In the genomic region with DNA sequence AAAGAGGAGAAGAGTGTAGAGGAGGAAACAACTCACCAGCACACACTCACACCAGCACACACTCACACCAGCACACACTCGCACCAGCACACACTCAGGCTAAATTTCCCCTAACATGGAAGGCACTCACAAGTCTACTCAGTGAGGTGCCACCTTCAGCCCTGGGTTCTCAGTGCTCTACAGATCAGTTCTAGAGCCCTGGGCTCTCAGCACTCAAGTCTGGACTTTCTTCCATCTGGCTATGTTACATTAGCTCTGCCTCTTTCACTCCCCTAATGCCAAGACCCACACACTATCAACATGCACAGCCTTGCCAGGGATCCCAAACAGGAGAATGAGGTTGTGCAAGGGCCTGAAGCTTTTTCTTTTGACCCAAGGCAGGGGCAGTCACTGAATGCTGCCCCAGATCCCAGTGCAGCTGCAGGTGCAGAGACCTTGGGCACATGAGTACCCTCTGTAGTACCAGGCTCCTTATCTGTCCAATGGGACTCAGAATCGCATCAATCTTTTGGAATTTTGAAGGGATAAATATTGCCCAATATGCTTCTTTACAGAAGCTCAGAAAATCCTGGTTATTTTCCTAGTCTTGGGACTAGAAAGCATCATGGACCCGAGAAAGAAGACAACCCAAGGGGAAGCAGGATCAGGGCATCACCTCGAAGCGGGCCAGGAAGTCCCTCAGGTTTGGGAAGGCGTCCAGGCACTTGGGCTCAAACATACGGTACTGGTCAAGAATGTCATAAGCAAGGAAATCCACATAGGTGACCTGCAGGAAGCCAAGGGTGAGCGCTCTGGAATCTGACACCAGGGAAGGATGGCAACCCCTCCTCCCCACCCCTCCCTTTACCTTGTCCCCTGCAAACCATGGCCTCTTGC, we compare ENCODE assay signal across 17 mouse cellular contexts. TPM values are rescaled to one million over a fixed set of nuclear protein-coding genes. Genes with fewer than 3 reads are reported as not detected.
DNase-seq lines count a peak whose midpoint lies in the region; ATAC-seq and TF ChIP-seq lines count a peak whose summit lies in the region.
"Had no signal": no experiment of that assay in that cellular context is flagged by ENCODE, and none has a peak within 500 bp of the region (broad histone marks: within the 10 kb centered on the region; RNA-seq: fewer than 3 reads in every experiment).

No protein-coding gene starts in this region.

- peaks cover 18% of the 10 kb centered on the region; the same call in 1 of the 2 replicates for H3K4me1 ChIP-seq in heart, postnatal 0 days (ENCODE audit: control insufficient read depth, insufficient read depth)
- H3K4me1 ChIP-seq in heart, embryonic 11.5 days (ENCODE audit: control insufficient read depth, insufficient read depth, low read length): peaks cover 8% of the 10 kb centered on the region
- peaks cover 8% of the 10 kb centered on the region for H3K4me1 ChIP-seq in testis, adult 2 months (ENCODE audit: control insufficient read depth, insufficient read depth, low read length)
- peaks cover 7% of the 10 kb centered on the region for H3K4me1 ChIP-seq in liver, embryonic 16.5 days (ENCODE audit: control insufficient read depth, low read depth, low read length)
- peaks cover 20% of the 10 kb centered on the region for H3K4me1 ChIP-seq in forebrain, embryonic 12.5 days

- H3K36me3 ChIP-seq in heart, postnatal 0 days (replicated peaks; ENCODE audit: control insufficient read depth, insufficient read depth, low read length): no peaks in the 10 kb centered on the region
- no peaks in the 10 kb centered on the region for H3K36me3 ChIP-seq in heart, embryonic 11.5 days (ENCODE audit: control insufficient read depth, insufficient read depth, low read length)
- no peaks in the 10 kb centered on the region for H3K36me3 ChIP-seq in testis, adult 2 months (ENCODE audit: control insufficient read depth, insufficient read depth, low read length)
- no peaks in the 10 kb centered on the region for H3K36me3 ChIP-seq in liver, embryonic 16.5 days (ENCODE audit: control insufficient read depth, insufficient read depth)
- H3K36me3 ChIP-seq in forebrain, embryonic 12.5 days (replicated peaks): no peaks in the 10 kb centered on the region
- H3K36me3 ChIP-seq: hindbrain, embryonic 10.5 days; limb, embryonic 13.5 days; midbrain, embryonic 15.5 days had no signal

- TF ChIP-seq EP300 in heart, postnatal 0 days (IDR thresholded peaks at IDR 0.05; ENCODE audit: low read depth): no peak

- WGBS in heart, postnatal 0 days: 86% methylated on average over 7 of the region's 8 CpGs
- 81% methylated on average over 7 of the region's 8 CpGs for WGBS in heart, embryonic 11.5 days (ENCODE audit: insufficient replicate concordance)
- WGBS in liver, embryonic 16.5 days (ENCODE audit: insufficient replicate concordance): 62% methylated on average over 7 of the region's 8 CpGs
- 88% methylated on average over 7 of the region's 8 CpGs for WGBS in forebrain, embryonic 12.5 days

- H3K27me3 ChIP-seq in heart, postnatal 0 days (ENCODE audit: control insufficient read depth, insufficient read depth, low read length): no peaks in the 10 kb centered on the region
- H3K27me3 ChIP-seq in heart, embryonic 11.5 days (ENCODE audit: control insufficient read depth, insufficient read depth, low read length): no peaks in the 10 kb centered on the region
- H3K27me3 ChIP-seq in testis, adult 2 months (ENCODE audit: control insufficient read depth, insufficient read depth, low read length): no peaks in the 10 kb centered on the region
- no peaks in the 10 kb centered on the region for H3K27me3 ChIP-seq in liver, embryonic 16.5 days (ENCODE audit: control insufficient read depth, insufficient read depth, low read depth, low read length)
- H3K27me3 ChIP-seq in forebrain, embryonic 12.5 days: no peaks in the 10 kb centered on the region; the same call in 1 of the 2 replicates
- H3K27me3 ChIP-seq: limb, embryonic 13.5 days; midbrain, embryonic 15.5 days had no signal

- no peak overlapping the region for H3K4me2 ChIP-seq in heart, postnatal 0 days (ENCODE audit: low read depth, low read length)
- H3K4me2 ChIP-seq in heart, embryonic 11.5 days: no peak overlapping the region
- peak overlapping the region; percentile 19 for H3K4me2 ChIP-seq in liver, embryonic 16.5 days (ENCODE audit: low read depth, low read length)
- H3K4me2 ChIP-seq in forebrain, embryonic 12.5 days: no peak overlapping the region
- H3K4me2 ChIP-seq: limb, embryonic 13.5 days; midbrain, embryonic 15.5 days had no signal

- H3K27ac ChIP-seq in heart, postnatal 0 days (ENCODE audit: low read depth): peak overlapping the region; percentile 51
- H3K27ac ChIP-seq in heart, embryonic 11.5 days (ENCODE audit: low read depth, low read length): no peak overlapping the region
- H3K27ac ChIP-seq in testis, adult 2 months (ENCODE audit: control insufficient read depth, insufficient read depth, low read depth, low read length): peak overlapping the region; percentile 88
- H3K27ac ChIP-seq in liver, embryonic 16.5 days (ENCODE audit: low read length): peak overlapping the region; percentile 72
- no peak overlapping the region for H3K27ac ChIP-seq in forebrain, embryonic 12.5 days
- H3K27ac ChIP-seq: limb, embryonic 13.5 days; midbrain, embryonic 15.5 days had no signal

- no peak for TF ChIP-seq CTCF in heart, postnatal 0 days (IDR thresholded peaks at IDR 0.05; ENCODE audit: low read depth)
- TF ChIP-seq CTCF in testis, adult 2 months (IDR thresholded peaks at IDR 0.05; ENCODE audit: control insufficient read depth, insufficient read depth, insufficient replicate concordance, low read depth, low read length): no peak

- H3K4me3 ChIP-seq in heart, postnatal 0 days (ENCODE audit: low read depth, low read length): no peak overlapping the region
- H3K4me3 ChIP-seq in heart, embryonic 11.5 days (ENCODE audit: low read depth, low read length): no peak overlapping the region
- peak overlapping the region; percentile 35 for H3K4me3 ChIP-seq in testis, adult 2 months (ENCODE audit: control insufficient read depth, low read depth, low read length)
- no peak overlapping the region for H3K4me3 ChIP-seq in liver, embryonic 16.5 days (ENCODE audit: low read depth, low read length)
- H3K4me3 ChIP-seq in forebrain, embryonic 12.5 days (replicated peaks): no peak overlapping the region
- H3K4me3 ChIP-seq: hindbrain, embryonic 10.5 days; limb, embryonic 13.5 days; midbrain, embryonic 15.5 days had no signal

- no peaks in the 10 kb centered on the region for H3K9me3 ChIP-seq in heart, postnatal 0 days (replicated peaks; ENCODE audit: control insufficient read depth, low read length)
- no peaks in the 10 kb centered on the region for H3K9me3 ChIP-seq in heart, embryonic 11.5 days (replicated peaks; ENCODE audit: control insufficient read depth, low read length)
- H3K9me3 ChIP-seq in liver, embryonic 16.5 days (replicated peaks; ENCODE audit: control insufficient read depth, low read length): no peaks in the 10 kb centered on the region
- no peaks in the 10 kb centered on the region for H3K9me3 ChIP-seq in forebrain, embryonic 12.5 days
- H3K9me3 ChIP-seq: hindbrain, embryonic 10.5 days; limb, embryonic 13.5 days; midbrain, embryonic 15.5 days had no signal

- DNase-seq in heart, postnatal 0 days (ENCODE audit: low spot score): no peak
- DNase-seq in testis, postnatal 14 days (ENCODE audit: low spot score): no peak
- DNase-seq in spleen, adult 12 weeks (ENCODE audit: low spot score): no peak
- DNase-seq: cerebellum, adult 9-11 months; lung, postnatal 4 days; spleen, adult 18-20 months; thymus, adult 2 months had no signal

- TF ChIP-seq POLR2A in testis, adult 2 months (IDR thresholded peaks at IDR 0.05; ENCODE audit: control insufficient read depth, low read depth, low read length): 0 out of 2 replicates have a peak, but pooled peaks have one; percentile 20

- no peak for ATAC-seq in heart, postnatal 0 days (ENCODE audit: insufficient read depth, low read depth)
- no peak for ATAC-seq in heart, embryonic 11.5 days (replicated peaks; ENCODE audit: insufficient number of reproducible peaks, low FRiP score, low TSS enrichment)
- ATAC-seq in liver, embryonic 16.5 days (ENCODE audit: low read depth): no peak
- ATAC-seq in forebrain, embryonic 12.5 days (ENCODE audit: low FRiP score): no peak
- ATAC-seq: activated CD4-positive, CD25-positive, alpha-beta regulatory T cell, adult 4 months; CD4-positive, CD25-positive, alpha-beta regulatory T cell, adult 4 months; intestine, embryonic 16.5 days; midbrain, embryonic 15.5 days had no signal

- H3K9ac ChIP-seq in heart, postnatal 0 days (replicated peaks; ENCODE audit: low read depth, low read length): no peak overlapping the region
- no peak overlapping the region for H3K9ac ChIP-seq in heart, embryonic 11.5 days (ENCODE audit: low read depth, low read length)
- H3K9ac ChIP-seq in liver, embryonic 16.5 days (ENCODE audit: low read depth, low read length): 0 out of 2 replicates have a peak overlapping the region, but pooled peaks have one; percentile 5
- H3K9ac ChIP-seq in forebrain, embryonic 12.5 days: no peak overlapping the region
- H3K9ac ChIP-seq: limb, embryonic 13.5 days; midbrain, embryonic 15.5 days had no signal

RNA-seq across cellular contexts. Expression of a gene that starts 3.4 kb away (rescaled TPM):
- total RNA-seq in heart, postnatal 0 days (2014; rRNA removed; ENCODE audit: low replicate concordance): 99.4 and 111 TPM in 2 replicates
- polyA plus RNA-seq in heart, postnatal 0 days (2015; fragmentation: Nextera tagmentation; extraction: Ambion mirVana): 132 and 136 TPM in 2 replicates
- polyA plus RNA-seq in heart, embryonic 11.5 days (2014; fragmentation: Nextera tagmentation; extraction: Ambion mirVana): 32.8 and 35.5 TPM in 2 replicates
- polyA plus RNA-seq in testis, adult 2 months (2012; rRNA removed): 547 and 702 TPM in 2 replicates
- polyA plus RNA-seq in liver, embryonic 16.5 days (2015; fragmentation: Nextera tagmentation; extraction: Ambion mirVana): 376 and 435 TPM in 2 replicates
- polyA plus RNA-seq in forebrain, embryonic 12.5 days (2016; fragmentation: Nextera tagmentation; extraction: Ambion mirVana): 23.7 and 29.7 TPM in 2 replicates

RNA-seq across cellular contexts. Expression of a gene that starts 28.1 kb away (rescaled TPM):
- total RNA-seq in heart, postnatal 0 days (2014; rRNA removed; ENCODE audit: low replicate concordance): 69.6 and 95.4 TPM in 2 replicates
- polyA plus RNA-seq in heart, postnatal 0 days (2015; fragmentation: Nextera tagmentation; extraction: Ambion mirVana): 94.2 and 97.9 TPM in 2 replicates
- polyA plus RNA-seq in heart, embryonic 11.5 days (2014; fragmentation: Nextera tagmentation; extraction: Ambion mirVana): 52.0 and 57.5 TPM in 2 replicates
- 246 and 344 TPM in 2 replicates for polyA plus RNA-seq in testis, adult 2 months (2012; rRNA removed)
- 6.9 and 10.4 TPM in 2 replicates for polyA plus RNA-seq in liver, embryonic 16.5 days (2015; fragmentation: Nextera tagmentation; extraction: Ambion mirVana)
- 7.2 and 9.3 TPM in 2 replicates for polyA plus RNA-seq in forebrain, embryonic 12.5 days (2016; fragmentation: Nextera tagmentation; extraction: Ambion mirVana)
- polyA plus RNA-seq: activated CD4-positive, CD25-positive, alpha-beta regulatory T cell, adult 4 months; CD4-positive, CD25-positive, alpha-beta regulatory T cell, adult 4 months had no signal

RNA-seq across cellular contexts. Expression of a gene that starts 30.4 kb away (rescaled TPM):
- total RNA-seq in heart, postnatal 0 days (2014; rRNA removed; ENCODE audit: low replicate concordance): 3.6 and 10.9 TPM in 2 replicates
- polyA plus RNA-seq in heart, postnatal 0 days (2015; fragmentation: Nextera tagmentation; extraction: Ambion mirVana): 17.6 and 17.9 TPM in 2 replicates
- 14.7 and 17.7 TPM in 2 replicates for polyA plus RNA-seq in heart, embryonic 11.5 days (2014; fragmentation: Nextera tagmentation; extraction: Ambion mirVana)
- polyA plus RNA-seq in testis, adult 2 months (2012; rRNA removed): 18.9 and 20.7 TPM in 2 replicates
- 16.8 and 17.0 TPM in 2 replicates for polyA plus RNA-seq in liver, embryonic 16.5 days (2015; fragmentation: Nextera tagmentation; extraction: Ambion mirVana)
- polyA plus RNA-seq in forebrain, embryonic 12.5 days (2016; fragmentation: Nextera tagmentation; extraction: Ambion mirVana): 11.3 and 12.2 TPM in 2 replicates

RNA-seq across cellular contexts. Expression of a gene that starts 45.3 kb away (rescaled TPM):
- total RNA-seq in heart, postnatal 0 days (2014; rRNA removed; ENCODE audit: low replicate concordance): not detected in 2 replicates
- polyA plus RNA-seq in heart, postnatal 0 days (2015; fragmentation: Nextera tagmentation; extraction: Ambion mirVana): not detected in 2 replicates
- polyA plus RNA-seq in heart, embryonic 11.5 days (2014; fragmentation: Nextera tagmentation; extraction: Ambion mirVana): 0.13 TPM in 1 of 2 replicates, not detected in the other
- 0.19 TPM in 1 of 2 replicates, not detected in the other for polyA plus RNA-seq in testis, adult 2 months (2012; rRNA removed)
- polyA plus RNA-seq in liver, embryonic 16.5 days (2015; fragmentation: Nextera tagmentation; extraction: Ambion mirVana): 13.9 and 16.3 TPM in 2 replicates
- not detected in 2 replicates for polyA plus RNA-seq in forebrain, embryonic 12.5 days (2016; fragmentation: Nextera tagmentation; extraction: Ambion mirVana)
- polyA plus RNA-seq: activated CD4-positive, CD25-positive, alpha-beta regulatory T cell, adult 4 months; CD4-positive, CD25-positive, alpha-beta regulatory T cell, adult 4 months; hindbrain, embryonic 10.5 days; limb, embryonic 13.5 days had no signal

Comparison
In these comparisons a context has a peak if more than half of its experiments do, and no peak if none do; other contexts are left out.
1. H3K27ac ChIP-seq: peak in heart, postnatal 0 days (single experiment), testis, adult 2 months (single experiment) and liver, embryonic 16.5 days (single experiment); none in heart, embryonic 11.5 days (single experiment) and forebrain, embryonic 12.5 days (single experiment).